Mouse (Mus musculus) brain, embryonic 14.5 days (tissue): ENCODE measurements at regions not wholly inside any gene's neighbourhood (a gene's known extent, or its start where the extent isn't known, plus 50 kb on each side); places are given as distances from the start of the nearest gene placed in this dataset.

Experiments
- DNase-seq: peaks from one replicate; pipeline ENCODE4 v3.0.0-alpha.2; 2011; ENCODE audit warnings: low read depth
- CTCF ChIP-seq: fragments of 200-500 bp; IDR thresholded peaks from 2 replicates; pipeline ENCODE4 v1.5.1; 2012; ENCODE audit warnings: inconsistent platforms, mild to moderate bottlenecking, moderate library complexity, borderline replicate concordance; ENCODE audit not compliant: insufficient read depth, insufficient read length; ENCODE audit errors: extremely low read depth
- POLR2A ChIP-seq: fragments of 200-500 bp; IDR thresholded peaks from 2 replicates; pipeline ENCODE4 v1.6.1; 2012; ENCODE audit warnings: mild to moderate bottlenecking, inconsistent platforms, borderline replicate concordance; ENCODE audit not compliant: poor library complexity, insufficient read depth, insufficient read length, severe bottlenecking; ENCODE audit errors: extremely low read depth

- TF ChIP-seq CTCF (no peak), POLR2A (no peak)
- no peak for DNase-seq
These were observed 653.0 kb downstream of the Zfp706 start for GRCm38 (mm10) chr15:36354545-36354944.

GRCm38 (mm10) chr15:36353793-36354192 lies 653.8 kb downstream of the Zfp706 start:
- TF ChIP-seq POLR2A: no peak
- TF ChIP-seq CTCF: no peak
- no peak for DNase-seq

GRCm38 (mm10) chr15:36352929-36353328 lies 654.6 kb downstream of the Zfp706 start:
- no peak for DNase-seq
- TF ChIP-seq CTCF (no peak), POLR2A (no peak)

GRCm38 (mm10) chr15:36351693-36352092 lies 655.9 kb downstream of the Zfp706 start:
- TF ChIP-seq POLR2A (no peak), CTCF (no peak)
- DNase-seq: no peak

- DNase-seq: no peak
These were observed 659.2 kb downstream of the Zfp706 start for GRCm38 (mm10) chr15:36348348-36348747.

GRCm38 (mm10) chr15:36347333-36347845 lies 660.2 kb downstream of the Zfp706 start:
- TF ChIP-seq POLR2A: no peak

More at GRCm38 (mm10) chr15:36348348-36348747, 659.2 kb downstream of the Zfp706 start:
- no peak for TF ChIP-seq POLR2A
- no peak for TF ChIP-seq CTCF

DNA sequence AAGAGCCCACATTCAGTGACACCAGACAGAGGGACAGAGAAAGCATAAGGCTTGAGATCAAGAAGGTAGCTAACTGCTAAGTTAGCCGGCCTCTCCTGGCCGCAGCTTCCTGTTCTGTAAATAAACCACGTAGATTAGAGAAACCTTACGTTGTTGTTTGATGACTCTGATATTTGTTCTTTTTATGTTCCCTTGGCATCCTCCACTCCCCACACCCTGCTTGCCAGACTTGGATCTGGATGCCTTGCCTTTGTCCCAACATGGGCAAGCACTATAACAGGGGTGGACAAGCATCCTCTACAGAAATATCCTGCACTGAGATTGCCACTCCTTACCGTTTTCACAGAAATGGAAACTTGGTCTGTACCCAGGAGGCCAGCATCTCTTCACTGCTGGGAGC lies 661.4 kb downstream of the Zfp706 start:
- no peak for DNase-seq
- TF ChIP-seq CTCF (no peak), POLR2A (no peak)

More at GRCm38 (mm10) chr15:36347333-36347845, 660.2 kb downstream of the Zfp706 start:
- DNase-seq: no peak

GRCm38 (mm10) chr15:36345413-36345812 lies 662.2 kb downstream of the Zfp706 start:
- TF ChIP-seq CTCF (no peak), POLR2A (no peak)
- DNase-seq: peak; percentile 32

DNA sequence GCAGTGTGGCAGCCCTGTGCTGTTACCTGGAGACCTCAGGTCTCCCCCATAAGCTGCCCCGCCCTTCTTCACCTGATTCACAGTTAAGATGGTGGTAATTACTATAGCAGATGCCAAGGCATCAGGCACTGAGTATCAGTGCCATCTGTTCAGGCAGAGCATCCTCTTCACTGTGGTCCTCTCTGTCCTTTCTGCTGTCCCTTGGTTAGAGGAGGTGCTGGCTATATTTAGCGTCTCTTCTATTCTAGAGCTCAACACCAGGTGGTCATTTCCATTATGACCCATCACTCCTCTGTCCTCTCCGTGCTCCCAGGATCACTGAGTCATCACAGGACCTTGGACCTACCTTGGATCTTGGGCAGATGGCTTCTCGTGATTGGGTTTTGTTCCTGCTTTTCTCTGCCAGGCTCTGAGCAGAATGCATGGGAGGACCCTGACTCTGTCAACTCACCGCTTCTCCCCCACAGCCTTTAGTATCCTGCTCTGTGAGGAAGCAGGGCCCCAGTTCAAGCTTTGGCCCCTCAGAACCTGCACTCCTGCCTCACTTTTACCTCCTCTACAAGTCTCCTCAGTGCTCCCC lies 667.5 kb downstream of the Zfp706 start:
- no peak for DNase-seq
- TF ChIP-seq CTCF: no peak
- no peak for TF ChIP-seq POLR2A

DNA sequence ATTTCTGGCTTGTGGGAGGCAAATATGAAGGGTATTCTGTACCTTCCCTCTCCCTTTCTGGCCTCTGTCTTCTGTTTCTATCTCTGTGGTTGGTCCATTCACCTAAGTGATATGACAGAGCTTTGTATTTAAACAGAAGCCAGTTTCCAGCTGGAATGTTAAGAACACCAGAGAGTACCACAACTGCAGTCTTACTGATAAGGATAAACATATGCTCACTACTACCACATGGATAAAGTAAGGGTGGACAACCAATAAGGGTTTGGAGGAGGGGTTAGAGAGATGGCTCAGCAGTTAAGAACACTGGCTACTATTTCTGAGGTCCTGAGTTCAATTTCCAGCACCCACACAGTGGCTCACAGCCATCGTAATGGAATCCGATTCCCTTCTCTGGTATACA lies 668.8 kb downstream of the Zfp706 start:
- TF ChIP-seq POLR2A (no peak), CTCF (no peak)
- no peak for DNase-seq

GRCm38 (mm10) chr15:36336857-36337256 lies 670.7 kb downstream of the Zfp706 start:
- DNase-seq: no peak
- TF ChIP-seq CTCF (no peak), POLR2A (no peak)

DNA sequence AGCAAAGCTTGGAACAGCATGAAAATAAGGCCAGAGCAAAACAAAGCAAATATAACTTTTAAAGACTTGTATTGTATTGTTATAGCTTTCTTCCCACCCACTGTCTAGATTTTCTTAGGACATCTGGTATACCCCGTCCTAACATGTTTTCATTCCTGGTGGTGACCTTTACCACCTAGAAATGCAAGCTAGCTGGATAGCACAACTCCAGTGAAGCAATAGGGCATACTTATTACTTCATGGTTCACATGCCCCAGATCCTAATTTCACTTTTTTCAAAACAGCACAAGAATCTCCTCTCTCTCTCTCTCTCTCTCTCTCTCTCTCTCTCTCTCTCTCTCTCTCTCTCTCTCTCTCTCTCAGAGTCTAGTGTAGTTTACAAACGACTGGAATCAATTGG lies 672.5 kb downstream of the Zfp706 start:
- TF ChIP-seq CTCF: no peak
- TF ChIP-seq POLR2A: no peak
- no peak for DNase-seq
